Mouse (Mus musculus): ENCODE results near the gene Zfp949.

GRCm38 (mm10) chr9:88519390-88520121 is 28.3 kb upstream of the Zfp949 start:
- TF ChIP-seq POLR2A (IDR thresholded peaks at IDR 0.05; ENCODE audit: insufficient read depth, low read depth, low read length): no peak
- no peak for TF ChIP-seq CTCF (IDR thresholded peaks at IDR 0.05)
- no peak for TF ChIP-seq EP300 (IDR thresholded peaks at IDR 0.05; ENCODE audit: insufficient read depth, low read depth, low read length)

Measured in heart, adult 2 months (tissue).